Mouse (Mus musculus) lung, embryonic 16.5 days (tissue): ENCODE measurements at regions not wholly inside any gene's neighbourhood (a gene's known extent, or its start where the extent isn't known, plus 50 kb on each side); places are given as distances from the start of the nearest gene placed in this dataset.
"Not testable (repeated sequence)": the region's sequence is repeated elsewhere in the genome, so short reads cannot be mapped to it uniquely, and the experiment has no call there.

Experiments
- ATAC-seq: fragments of 200-750 bp; cut with Nextera tagmentation; 2 replicates; pipeline ENCODE4 v1.8.0; 2017; ENCODE audit warnings: low read depth, mild to moderate bottlenecking, moderate library complexity
- H3K27ac ChIP-seq: fragments of 300-500 bp; sonication (generic); 2 replicates; pipeline ENCODE4 v1.5.1; 2014; ENCODE audit warnings: mild to moderate bottlenecking, control low read depth, low read length
- H3K27me3 ChIP-seq: fragments of 300-500 bp; sonication (generic); 2 replicates; pipeline ENCODE4 v1.6.1; 2014; ENCODE audit warnings: low read depth, low read length, mixed read lengths; ENCODE audit not compliant: control insufficient read depth, insufficient read depth
- H3K36me3 ChIP-seq: fragments of 300-500 bp; sonication (generic); 2 replicates; pipeline ENCODE4 v1.6.1; 2014; ENCODE audit warnings: low read length; ENCODE audit not compliant: control insufficient read depth, insufficient read depth
- H3K4me1 ChIP-seq: fragments of 300-500 bp; sonication (generic); replicated peaks from 2 replicates; pipeline ENCODE4 v1.6.1; 2014; ENCODE audit warnings: low read length, mixed read lengths; ENCODE audit not compliant: control insufficient read depth, insufficient read depth
- H3K4me2 ChIP-seq: fragments of 300-500 bp; sonication (generic); 2 replicates; pipeline ENCODE4 v1.6.1; 2014; ENCODE audit warnings: low read depth, low read length, control low read depth
- H3K4me3 ChIP-seq: fragments of 300-500 bp; sonication (generic); 2 replicates; pipeline ENCODE4 v1.5.1; 2014; ENCODE audit warnings: mild to moderate bottlenecking, low read length, control low read depth
- H3K9ac ChIP-seq: fragments of 300-500 bp; sonication (generic); 2 replicates; pipeline ENCODE4 v1.6.1; 2014; ENCODE audit warnings: low read length, control low read depth
- H3K9me3 ChIP-seq: fragments of 300-500 bp; sonication (generic); 2 replicates; pipeline ENCODE4 v1.6.1; 2016; ENCODE audit warnings: low read length; ENCODE audit not compliant: control insufficient read depth
- WGBS: fragments of 180-500 bp; shearing (Covaris S2); extraction: QIAGEN DNeasy Blood & Tissue Kit; methylation state at CpG from one replicate; pipeline ENCODE4 v1.1.7; 2014; 5-methylcytosine and 5-hydroxymethylcytosine counted together

DNA sequence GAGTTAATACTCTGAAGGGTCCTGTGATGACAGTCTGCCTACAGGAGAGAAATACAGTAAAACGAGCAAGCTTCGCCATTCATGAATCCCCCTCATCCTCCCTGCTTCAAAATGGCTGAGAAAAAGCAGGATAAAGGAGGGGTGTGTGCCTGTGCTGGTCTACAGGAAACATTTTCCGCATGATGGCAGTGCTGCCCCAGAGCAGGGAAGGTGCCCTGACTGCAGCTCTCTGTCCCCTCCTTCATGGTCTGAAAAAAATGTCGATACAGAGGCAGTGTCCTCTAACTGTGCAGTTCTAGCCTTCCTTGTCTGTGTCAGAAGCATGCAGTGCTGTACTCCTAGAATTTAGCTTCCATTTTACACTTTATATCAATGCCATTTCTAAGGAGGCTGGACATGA, 166.7 kb upstream of the Olfr1324 start:
- not testable (repeated sequence) for H3K9ac ChIP-seq, H3K4me1 ChIP-seq, H3K27ac ChIP-seq, H3K36me3 ChIP-seq, ATAC-seq, H3K9me3 ChIP-seq, H3K4me3 ChIP-seq, H3K27me3 ChIP-seq, H3K4me2 ChIP-seq
- 78% methylated on average over 4 of the region's 4 CpGs for WGBS

DNA sequence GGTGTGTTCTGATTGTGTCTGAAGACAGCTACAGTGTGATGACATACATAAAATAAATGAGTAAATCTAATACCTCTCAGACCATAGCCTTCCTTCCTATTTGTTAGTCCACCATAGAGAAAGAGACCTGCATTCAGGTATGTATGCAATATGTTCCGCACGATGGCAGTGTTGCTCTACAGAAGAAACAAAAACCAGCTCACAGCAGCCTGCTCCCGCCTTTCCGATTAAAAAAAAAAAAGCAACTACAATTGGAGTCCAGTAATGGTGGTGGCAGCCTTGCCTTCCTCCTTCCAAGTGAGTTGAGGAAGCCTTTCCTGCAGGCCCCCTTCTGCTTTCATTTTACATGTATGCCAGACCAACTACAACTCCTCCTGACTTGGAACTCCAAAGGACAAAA, 163.2 kb upstream of the Olfr1324 start:
- no peaks in the 10 kb centered on the region for H3K4me1 ChIP-seq
- no peaks in the 10 kb centered on the region for H3K27me3 ChIP-seq
- 88% methylated on average over 4 of the region's 4 CpGs for WGBS
- no peaks in the 10 kb centered on the region for H3K36me3 ChIP-seq
- no peak overlapping the region for H3K27ac ChIP-seq
- ATAC-seq = peak; percentile 10; the same call in 1 of the 2 replicates
- H3K4me2 ChIP-seq = no peak overlapping the region
- no peaks in the 10 kb centered on the region for H3K9me3 ChIP-seq
- H3K9ac ChIP-seq = no peak overlapping the region
- H3K4me3 ChIP-seq = no peak overlapping the region

GRCm38 (mm10) chrX:50590673-50591341, 162.5 kb upstream of the Olfr1324 start:
- ATAC-seq = no peak; the same call in 1 of the 2 replicates
- no peaks in the 10 kb centered on the region for H3K36me3 ChIP-seq
- no peak overlapping the region for H3K9ac ChIP-seq
- no peak overlapping the region; the same call in 1 of the 2 replicates for H3K27ac ChIP-seq
- peak overlapping the region; percentile 33 for H3K4me3 ChIP-seq
- no peaks in the 10 kb centered on the region for H3K9me3 ChIP-seq
- 69% methylated on average over 8 of the region's 8 CpGs for WGBS
- H3K4me1 ChIP-seq = no peaks in the 10 kb centered on the region
- no peaks in the 10 kb centered on the region for H3K27me3 ChIP-seq
- H3K4me2 ChIP-seq = peak overlapping the region; percentile 21; the same call in 1 of the 2 replicates

- ATAC-seq = no peak
- H3K4me2 ChIP-seq = no peak overlapping the region
- H3K27ac ChIP-seq = no peak overlapping the region
- H3K36me3 ChIP-seq = no peaks in the 10 kb centered on the region
- no peaks in the 10 kb centered on the region for H3K9me3 ChIP-seq
- no peak overlapping the region for H3K9ac ChIP-seq
- 84% methylated on average over 6 of the region's 6 CpGs for WGBS
- no peaks in the 10 kb centered on the region for H3K4me1 ChIP-seq
- no peak overlapping the region for H3K4me3 ChIP-seq
- no peaks in the 10 kb centered on the region for H3K27me3 ChIP-seq
These were observed 160.6 kb upstream of the Olfr1324 start for GRCm38 (mm10) chrX:50588892-50589291.

DNA sequence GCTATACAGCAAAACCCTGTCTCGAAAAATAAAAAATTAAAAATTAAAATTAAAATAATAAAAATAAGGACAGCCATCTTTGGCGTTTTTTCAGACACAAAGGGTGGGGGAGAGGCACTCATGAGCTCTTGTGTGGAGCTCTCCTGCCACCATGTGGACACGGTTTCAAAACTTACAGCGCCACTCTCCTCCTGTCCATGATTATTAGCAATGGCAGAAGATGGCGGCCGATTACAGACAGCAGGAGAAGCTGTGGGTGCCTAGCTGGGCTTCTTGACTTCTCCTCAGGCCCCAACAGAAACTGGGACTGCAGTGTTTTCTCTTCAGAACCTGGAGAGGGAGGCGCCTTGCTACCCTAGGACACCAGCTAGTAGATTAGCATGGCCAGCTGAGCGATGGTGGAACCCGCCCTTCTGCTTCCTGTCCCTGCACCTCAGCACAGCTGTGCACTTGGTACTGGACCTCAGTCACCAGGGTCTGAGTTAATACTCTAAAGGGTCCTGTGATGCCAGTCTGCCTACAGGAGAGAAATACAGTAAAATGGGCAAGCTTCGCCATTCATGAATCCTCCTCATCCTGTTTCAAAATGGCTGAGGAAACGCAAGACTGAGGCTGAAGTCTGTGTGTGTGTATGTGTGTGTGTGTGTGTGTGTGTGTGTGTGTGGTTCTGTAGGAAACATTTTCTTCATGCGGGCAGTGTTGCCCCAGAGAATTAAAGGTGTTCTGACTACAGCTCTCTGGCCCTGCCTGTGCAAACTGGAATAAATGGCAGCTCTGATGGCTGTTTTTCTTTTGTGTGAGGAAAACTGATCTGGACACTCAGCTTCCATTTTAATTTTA, 155.7 kb upstream of the Olfr1324 start:
- 0 out of 2 replicates have a peak overlapping the region, but pooled peaks have one; percentile 16 for H3K4me2 ChIP-seq
- H3K9ac ChIP-seq = no peak overlapping the region
- ATAC-seq = 0 out of 2 replicates have a peak, but pooled peaks have one; percentile 38
- no peak overlapping the region for H3K27ac ChIP-seq
- no peaks in the 10 kb centered on the region for H3K36me3 ChIP-seq
- H3K4me3 ChIP-seq = peak overlapping the region; percentile 26
- no peaks in the 10 kb centered on the region for H3K27me3 ChIP-seq
- WGBS = 74% methylated on average over 12 of the region's 12 CpGs
- H3K4me1 ChIP-seq = no peaks in the 10 kb centered on the region
- H3K9me3 ChIP-seq = no peaks in the 10 kb centered on the region

DNA sequence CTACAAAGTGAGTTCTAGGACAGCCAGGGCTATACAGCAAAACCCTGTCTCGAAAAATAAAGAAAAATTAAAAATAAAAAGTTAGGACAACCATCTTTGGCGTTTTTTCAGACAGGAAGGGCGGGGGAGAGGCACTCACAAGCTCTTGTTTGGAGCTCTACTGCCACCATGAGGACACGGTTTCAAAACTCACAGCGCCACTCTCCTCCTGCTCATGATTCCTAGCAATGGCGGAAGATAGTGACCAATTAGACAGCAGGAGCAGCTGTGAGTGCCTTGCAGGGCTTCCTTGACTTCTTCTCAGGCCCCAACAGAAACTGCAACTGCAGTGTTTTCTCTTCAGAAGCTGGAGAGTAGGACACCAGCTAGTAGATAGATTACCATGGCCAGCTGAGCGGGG, 151.9 kb upstream of the Olfr1324 start:
- Histone ChIP-seq H3K4me2 (peak overlapping the region; percentile 20; the same call in 1 of the 2 replicates), H3K9ac (peak overlapping the region; percentile 32; the same call in 1 of the 2 replicates), H3K4me1 (no peaks in the 10 kb centered on the region), H3K27me3 (no peaks in the 10 kb centered on the region), H3K9me3 (no peaks in the 10 kb centered on the region), H3K27ac (0 out of 2 replicates have a peak overlapping the region, but pooled peaks have one; percentile 22), H3K4me3 (peak overlapping the region; percentile 28), H3K36me3 (no peaks in the 10 kb centered on the region)
- ATAC-seq = no peak
- WGBS = 70% methylated on average over 7 of the region's 7 CpGs

GRCm38 (mm10) chrX:50576824-50577223, 148.5 kb upstream of the Olfr1324 start:
- no peaks in the 10 kb centered on the region for H3K9me3 ChIP-seq
- no peak overlapping the region for H3K27ac ChIP-seq
- no peaks in the 10 kb centered on the region for H3K27me3 ChIP-seq
- H3K4me1 ChIP-seq = no peaks in the 10 kb centered on the region
- H3K4me3 ChIP-seq = peak overlapping the region; percentile 34; the same call in 1 of the 2 replicates
- H3K36me3 ChIP-seq = no peaks in the 10 kb centered on the region
- 59% methylated on average over 7 of the region's 7 CpGs for WGBS
- ATAC-seq = peak; percentile 47
- peak overlapping the region; percentile 27; the same call in 1 of the 2 replicates for H3K4me2 ChIP-seq
- no peak overlapping the region; the same call in 1 of the 2 replicates for H3K9ac ChIP-seq

GRCm38 (mm10) chrX:50572191-50573095, 144.1 kb upstream of the Olfr1324 start:
- not testable (repeated sequence) for H3K4me1 ChIP-seq, H3K27me3 ChIP-seq, H3K9ac ChIP-seq, H3K27ac ChIP-seq, H3K4me2 ChIP-seq, H3K36me3 ChIP-seq, H3K9me3 ChIP-seq
- peak overlapping the region; percentile 12 for H3K4me3 ChIP-seq
- WGBS = 65% methylated on average over 14 of the region's 14 CpGs
- peak; percentile 38; the same call in 1 of the 2 replicates for ATAC-seq
